Mouse (Mus musculus): Measurements from ENCODE around the gene Ager.

Ager gene

DNA sequence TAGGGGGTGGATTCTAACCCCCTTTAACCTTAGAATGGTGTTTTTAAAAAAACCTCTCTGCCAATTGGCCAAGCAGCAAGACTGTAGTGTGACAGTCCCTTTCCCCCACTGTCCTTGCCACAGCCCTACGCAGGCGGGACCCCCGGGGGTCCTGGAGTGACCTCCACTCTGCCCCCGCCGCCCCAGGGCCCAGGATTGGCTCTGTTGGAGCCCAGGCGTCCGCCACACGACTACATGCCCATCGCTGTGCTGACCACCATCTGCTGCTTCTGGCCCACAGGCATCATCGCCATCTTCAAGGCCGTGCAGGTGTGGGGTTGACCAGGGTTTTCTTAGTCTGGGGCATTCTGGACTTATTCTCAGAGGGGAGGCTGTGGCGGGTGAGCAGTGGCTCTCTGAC, 34.0 kb downstream of the Ager start:
- Histone ChIP-seq H3K27me3 (ENCODE audit: insufficient read depth, low read length) (peaks cover 43% of the 10 kb centered on the region), H3K36me3 (ENCODE audit: insufficient read depth, low read length) (no peaks in the 10 kb centered on the region), H3K4me1 (replicated peaks; ENCODE audit: low read depth, low read length) (peaks cover 62% of the 10 kb centered on the region)

GRCm38 (mm10) chr17:34632261-34632691, 34.6 kb downstream of the Ager start:
- no peak for TF ChIP-seq CTCF (conservative IDR thresholded peaks at IDR 0.05; ENCODE audit: low read length)
- TF ChIP-seq POU5F1 (IDR thresholded peaks at IDR 0.05; ENCODE audit: borderline replicate concordance, low read length): no peak
- TF ChIP-seq NANOG (IDR thresholded peaks at IDR 0.05; ENCODE audit: borderline replicate concordance, low read length): no peak

More for the DNA sequence above, 34.0 kb downstream of the Ager start:
- Histone ChIP-seq H3K4me3 (replicated peaks; ENCODE audit: low read length) (peak overlapping the region; percentile 80), H3K9me3 (ENCODE audit: low read length) (no peaks in the 10 kb centered on the region)
- no peak for TF ChIP-seq CTCF (conservative IDR thresholded peaks at IDR 0.05; ENCODE audit: low read length)
- TF ChIP-seq NANOG (IDR thresholded peaks at IDR 0.05; ENCODE audit: borderline replicate concordance, low read length): no peak
- no peak for TF ChIP-seq POU5F1 (IDR thresholded peaks at IDR 0.05; ENCODE audit: borderline replicate concordance, low read length)

DNA sequence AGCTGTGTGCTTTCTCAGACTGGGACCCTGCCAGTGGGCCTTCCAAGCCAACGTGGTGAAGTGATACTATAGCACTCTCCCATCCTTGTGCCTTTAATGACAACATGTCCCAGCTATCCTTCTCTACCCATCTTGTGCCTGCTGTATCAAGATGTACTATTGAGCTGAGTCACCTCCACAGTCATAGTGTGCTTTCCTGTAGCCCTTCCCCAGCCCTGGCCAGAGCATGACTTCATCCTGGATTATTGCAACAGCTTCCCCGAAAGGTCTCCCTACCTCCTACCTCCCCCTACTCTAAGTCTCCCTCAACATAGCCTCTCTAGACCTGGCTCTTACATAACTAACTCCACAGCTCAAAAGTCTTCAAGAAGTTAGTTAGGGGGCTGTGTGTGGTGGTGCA, 38.0 kb downstream of the Ager start:
- Histone ChIP-seq H3K9me3 (ENCODE audit: low read length) (no peaks in the 10 kb centered on the region), H3K27me3 (ENCODE audit: insufficient read depth, low read length) (peaks cover 17% of the 10 kb centered on the region), H3K4me1 (replicated peaks; ENCODE audit: low read depth, low read length) (peaks cover 26% of the 10 kb centered on the region), H3K36me3 (ENCODE audit: insufficient read depth, low read length) (no peaks in the 10 kb centered on the region), H3K4me3 (replicated peaks; ENCODE audit: low read length) (no peak overlapping the region)
- TF ChIP-seq POU5F1 (IDR thresholded peaks at IDR 0.05; ENCODE audit: borderline replicate concordance, low read length) (no peak), CTCF (conservative IDR thresholded peaks at IDR 0.05; ENCODE audit: low read length) (no peak), NANOG (IDR thresholded peaks at IDR 0.05; ENCODE audit: borderline replicate concordance, low read length) (no peak)

More at GRCm38 (mm10) chr17:34632261-34632691, 34.6 kb downstream of the Ager start:
- peaks cover 56% of the 10 kb centered on the region for H3K4me1 ChIP-seq (replicated peaks; ENCODE audit: low read depth, low read length)
- no peaks in the 10 kb centered on the region for H3K9me3 ChIP-seq (ENCODE audit: low read length)
- no peaks in the 10 kb centered on the region for H3K36me3 ChIP-seq (ENCODE audit: insufficient read depth, low read length)
- H3K27me3 ChIP-seq (ENCODE audit: insufficient read depth, low read length): peaks cover 44% of the 10 kb centered on the region
- peak overlapping the region; percentile 80 for H3K4me3 ChIP-seq (replicated peaks; ENCODE audit: low read length)

DNA sequence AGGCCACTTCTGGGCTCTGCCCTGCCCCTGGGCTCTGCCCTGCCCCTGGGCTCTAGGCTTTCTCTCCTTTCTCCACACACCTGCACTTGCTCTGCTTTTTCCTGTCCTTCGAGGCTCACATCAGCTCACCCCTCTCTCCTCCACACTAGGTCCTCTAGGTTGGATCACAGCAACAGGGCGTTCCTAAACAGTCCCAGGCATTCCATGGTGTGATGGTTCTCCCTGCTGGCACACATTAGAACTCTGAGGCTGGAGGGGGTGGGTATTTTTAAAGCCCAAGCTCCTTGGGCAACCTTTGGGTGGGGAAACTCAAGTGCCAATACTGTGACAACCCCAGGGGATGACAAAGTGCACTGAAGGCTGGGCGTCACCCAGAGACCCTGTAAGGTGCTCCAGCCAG, 39.8 kb downstream of the Ager start:
- Histone ChIP-seq H3K36me3 (ENCODE audit: insufficient read depth, low read length) (no peaks in the 10 kb centered on the region), H3K4me1 (replicated peaks; ENCODE audit: low read depth, low read length) (peaks cover 21% of the 10 kb centered on the region), H3K4me3 (replicated peaks; ENCODE audit: low read length) (no peak overlapping the region), H3K9me3 (ENCODE audit: low read length) (no peaks in the 10 kb centered on the region), H3K27me3 (ENCODE audit: insufficient read depth, low read length) (peaks cover 6% of the 10 kb centered on the region; the same call in 1 of the 2 replicates)
- TF ChIP-seq CTCF (conservative IDR thresholded peaks at IDR 0.05; ENCODE audit: low read length): no peak
- no peak for TF ChIP-seq NANOG (IDR thresholded peaks at IDR 0.05; ENCODE audit: borderline replicate concordance, low read length)
- no peak for TF ChIP-seq POU5F1 (IDR thresholded peaks at IDR 0.05; ENCODE audit: borderline replicate concordance, low read length)

GRCm38 (mm10) chr17:34639461-34640255, 42.0 kb downstream of the Ager start:
- Histone ChIP-seq H3K4me1 (replicated peaks; ENCODE audit: low read depth, low read length) (peaks cover 16% of the 10 kb centered on the region), H3K9me3 (ENCODE audit: low read length) (no peaks in the 10 kb centered on the region), H3K27me3 (ENCODE audit: insufficient read depth, low read length) (peaks cover 6% of the 10 kb centered on the region; the same call in 1 of the 2 replicates), H3K36me3 (ENCODE audit: insufficient read depth, low read length) (no peaks in the 10 kb centered on the region), H3K4me3 (replicated peaks; ENCODE audit: low read length) (no peak overlapping the region)
- TF ChIP-seq CTCF (conservative IDR thresholded peaks at IDR 0.05; ENCODE audit: low read length): no peak
- no peak for TF ChIP-seq POU5F1 (IDR thresholded peaks at IDR 0.05; ENCODE audit: borderline replicate concordance, low read length)
- no peak for TF ChIP-seq NANOG (IDR thresholded peaks at IDR 0.05; ENCODE audit: borderline replicate concordance, low read length)

DNA sequence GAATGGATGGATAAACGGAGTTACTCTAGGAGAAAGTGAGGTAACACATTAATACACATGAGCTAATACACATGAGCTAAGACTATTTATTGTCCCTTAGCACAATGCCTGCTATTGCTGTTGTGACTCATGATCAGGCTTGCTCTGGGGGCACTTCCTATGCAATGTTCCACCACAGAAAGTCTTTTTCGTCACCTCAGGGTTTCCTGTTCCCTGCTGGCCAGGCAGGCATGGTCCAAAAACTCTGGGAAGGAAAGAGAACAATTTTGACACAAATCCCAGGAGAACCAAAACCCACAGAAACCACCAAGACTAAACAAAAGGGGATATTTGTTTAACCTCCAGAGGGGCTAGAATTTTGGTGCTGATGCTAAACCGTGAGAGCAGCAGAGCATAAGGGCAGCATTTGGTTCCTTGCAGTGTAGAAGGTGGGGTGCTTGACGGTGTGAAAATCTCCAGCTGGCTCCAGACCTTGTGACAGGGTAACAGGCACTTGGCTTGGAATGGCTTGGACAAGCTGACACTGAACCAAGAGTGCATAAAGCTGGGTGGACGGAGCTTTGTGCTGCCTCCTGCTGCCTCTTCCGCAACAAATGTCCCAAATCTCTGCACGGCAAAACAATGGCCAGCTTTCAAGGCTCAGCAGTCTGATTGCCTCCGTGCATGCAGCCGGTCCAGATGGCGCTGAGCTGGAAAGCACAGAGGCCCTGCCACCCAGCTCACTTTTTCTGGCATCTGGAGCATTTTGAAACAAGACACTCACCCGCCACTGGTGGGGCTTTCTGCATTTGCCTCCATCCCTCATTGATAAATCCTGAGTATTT, 43.3 kb downstream of the Ager start:
- H3K27me3 ChIP-seq (ENCODE audit: insufficient read depth, low read length): peaks cover 6% of the 10 kb centered on the region; the same call in 1 of the 2 replicates

DNA sequence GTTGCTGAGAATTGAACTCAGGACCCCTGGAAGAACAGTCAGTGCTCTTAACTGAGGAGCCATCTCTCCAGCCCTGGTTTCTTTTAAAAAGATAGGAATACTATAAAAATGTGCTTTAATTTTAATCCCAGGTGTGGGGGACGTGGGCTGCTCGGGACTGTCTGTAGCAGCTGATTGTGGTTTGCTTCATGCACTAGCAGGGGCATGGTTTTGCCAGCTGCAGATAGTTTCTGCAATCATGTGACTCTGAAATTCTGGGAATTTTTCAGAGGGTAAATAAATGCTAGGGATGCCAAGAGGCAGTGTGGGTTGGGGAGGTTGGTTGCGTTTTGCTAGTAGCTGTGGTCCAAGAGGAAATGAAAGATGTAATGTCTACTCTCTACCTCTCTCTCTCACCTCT, 44.3 kb downstream of the Ager start:
- H3K4me3 ChIP-seq (replicated peaks; ENCODE audit: low read length): no peak overlapping the region
- H3K27me3 ChIP-seq (ENCODE audit: insufficient read depth, low read length): peaks cover 6% of the 10 kb centered on the region; the same call in 1 of the 2 replicates
- peaks cover 37% of the 10 kb centered on the region for H3K4me1 ChIP-seq (replicated peaks; ENCODE audit: low read depth, low read length)
- peaks cover 4% of the 10 kb centered on the region; the same call in 1 of the 2 replicates for H3K36me3 ChIP-seq (ENCODE audit: insufficient read depth, low read length)
- no peaks in the 10 kb centered on the region for H3K9me3 ChIP-seq (ENCODE audit: low read length)
- TF ChIP-seq CTCF (conservative IDR thresholded peaks at IDR 0.05; ENCODE audit: low read length) (no peak), NANOG (IDR thresholded peaks at IDR 0.05; ENCODE audit: borderline replicate concordance, low read length) (no peak), POU5F1 (IDR thresholded peaks at IDR 0.05; ENCODE audit: borderline replicate concordance, low read length) (no peak)

More for the DNA sequence above, 43.3 kb downstream of the Ager start:
- peaks cover 4% of the 10 kb centered on the region; the same call in 1 of the 2 replicates for H3K36me3 ChIP-seq (ENCODE audit: insufficient read depth, low read length)
- TF ChIP-seq NANOG (IDR thresholded peaks at IDR 0.05; ENCODE audit: borderline replicate concordance, low read length) (no peak), CTCF (conservative IDR thresholded peaks at IDR 0.05; ENCODE audit: low read length) (no peak)
- H3K4me3 ChIP-seq (replicated peaks; ENCODE audit: low read length): 0 out of 2 replicates have a peak overlapping the region, but pooled peaks have one; percentile 4
- no peaks in the 10 kb centered on the region for H3K9me3 ChIP-seq (ENCODE audit: low read length)
- H3K4me1 ChIP-seq (replicated peaks; ENCODE audit: low read depth, low read length): peaks cover 29% of the 10 kb centered on the region

- no peak overlapping the region for H3K4me3 ChIP-seq (replicated peaks; ENCODE audit: low read length)
- H3K9me3 ChIP-seq (ENCODE audit: low read length): no peaks in the 10 kb centered on the region
- H3K4me1 ChIP-seq (replicated peaks; ENCODE audit: low read depth, low read length): peaks cover 46% of the 10 kb centered on the region
- H3K36me3 ChIP-seq (ENCODE audit: insufficient read depth, low read length): peaks cover 8% of the 10 kb centered on the region
- TF ChIP-seq NANOG (IDR thresholded peaks at IDR 0.05; ENCODE audit: borderline replicate concordance, low read length): no peak
- no peak for TF ChIP-seq POU5F1 (IDR thresholded peaks at IDR 0.05; ENCODE audit: borderline replicate concordance, low read length)
- TF ChIP-seq CTCF (conservative IDR thresholded peaks at IDR 0.05; ENCODE audit: low read length): no peak
- H3K27me3 ChIP-seq (ENCODE audit: insufficient read depth, low read length): no peaks in the 10 kb centered on the region
Measured at GRCm38 (mm10) chr17:34643379-34643778, 45.7 kb downstream of the Ager start.
